Mouse (Mus musculus): ENCODE measurements around the gene Baz2a. TPM values are rescaled to one million over a fixed set of nuclear protein-coding genes. Genes with fewer than 3 reads are reported as not detected.
"Not testable (repeated sequence)": the region's sequence is repeated elsewhere in the genome, so short reads cannot be mapped to it uniquely, and the experiment has no call there.

Baz2a gene
- total RNA-seq, 2 experiments from 2014 or later = 16.1 to 22.7 TPM

- DNase-seq = no peak
These were observed 9.4 kb upstream of the Baz2a start for GRCm38 (mm10) chr10:128081807-128082476.

- no peak for DNase-seq
These were observed 8.9 kb upstream of the Baz2a start for GRCm38 (mm10) chr10:128082477-128082808.

GRCm38 (mm10) chr10:128082880-128083421 is 8.4 kb upstream of the Baz2a start, which contains the start of gene Atp5b:
TSS of gene Atp5b (plus strand) at chr10:128083273.
- DNase-seq = peak; percentile 92

- DNase-seq = peak; percentile 25
These were observed 7.7 kb upstream of the Baz2a start for GRCm38 (mm10) chr10:128083688-128084087.

- no peak for DNase-seq
These were observed 7.2 kb upstream of the Baz2a start for GRCm38 (mm10) chr10:128084160-128084559.

- no peak for DNase-seq
These were observed 5.0 kb upstream of the Baz2a start for GRCm38 (mm10) chr10:128086391-128086790.

GRCm38 (mm10) chr10:128087216-128087615 is 4.2 kb upstream of the Baz2a start:
- not testable (repeated sequence) for DNase-seq

- DNase-seq = no peak
These were observed 3.2 kb upstream of the Baz2a start for GRCm38 (mm10) chr10:128088181-128088580.

GRCm38 (mm10) chr10:128089842-128090241 is 1.5 kb upstream of the Baz2a start:
- no peak for DNase-seq

- peak; percentile 88 for DNase-seq
These were observed 470 bp upstream of the Baz2a start for GRCm38 (mm10) chr10:128090651-128091563.

- peak; percentile 80 for DNase-seq
These were observed 1.4 kb downstream of the Baz2a start for GRCm38 (mm10) chr10:128092506-128093495.

- no peak for DNase-seq
These were observed 2.3 kb downstream of the Baz2a start for GRCm38 (mm10) chr10:128093496-128094294.

- DNase-seq = peak; percentile 72
These were observed 3.1 kb downstream of the Baz2a start for GRCm38 (mm10) chr10:128094340-128094968.

- no peak for DNase-seq
These were observed 3.7 kb downstream of the Baz2a start for GRCm38 (mm10) chr10:128095003-128095636.

GRCm38 (mm10) chr10:128096313-128096692 is 4.9 kb downstream of the Baz2a start:
- no peak for DNase-seq

- DNase-seq = peak; percentile 90
These were observed 5.6 kb downstream of the Baz2a start for GRCm38 (mm10) chr10:128096693-128097586.

- DNase-seq = peak; percentile 59
These were observed 6.2 kb downstream of the Baz2a start for GRCm38 (mm10) chr10:128097587-128097971.

- no peak for DNase-seq
These were observed 18.9 kb downstream of the Baz2a start for GRCm38 (mm10) chr10:128110103-128110761.

Measured in gastrocnemius, postnatal 10 days (tissue).